Mouse (Mus musculus) frontal cortex, postnatal 10 days (tissue): ENCODE results near the gene Cnbd2.
A peak's percentile ranks its signal among the peaks of the same experiment; 100 is the strongest.
"Not testable (repeated sequence)": the region's sequence is repeated elsewhere in the genome, so short reads cannot be mapped to it uniquely, and the experiment has no call there.

ENCODE experiments used
- DNase-seq, 2 experiments: peaks; one replicate each; pipeline ENCODE4 v3.0.0; 2022; ENCODE audit warnings: low spot score in 2 of 2, mixed read lengths in 1 of 2

The Cnbd2 gene

GRCm38 (mm10) chr2:156392461-156393154 is 80.5 kb downstream of the Cnbd2 start:
- peak in 1 of 2 experiments; percentile 73 for DNase-seq

DNA sequence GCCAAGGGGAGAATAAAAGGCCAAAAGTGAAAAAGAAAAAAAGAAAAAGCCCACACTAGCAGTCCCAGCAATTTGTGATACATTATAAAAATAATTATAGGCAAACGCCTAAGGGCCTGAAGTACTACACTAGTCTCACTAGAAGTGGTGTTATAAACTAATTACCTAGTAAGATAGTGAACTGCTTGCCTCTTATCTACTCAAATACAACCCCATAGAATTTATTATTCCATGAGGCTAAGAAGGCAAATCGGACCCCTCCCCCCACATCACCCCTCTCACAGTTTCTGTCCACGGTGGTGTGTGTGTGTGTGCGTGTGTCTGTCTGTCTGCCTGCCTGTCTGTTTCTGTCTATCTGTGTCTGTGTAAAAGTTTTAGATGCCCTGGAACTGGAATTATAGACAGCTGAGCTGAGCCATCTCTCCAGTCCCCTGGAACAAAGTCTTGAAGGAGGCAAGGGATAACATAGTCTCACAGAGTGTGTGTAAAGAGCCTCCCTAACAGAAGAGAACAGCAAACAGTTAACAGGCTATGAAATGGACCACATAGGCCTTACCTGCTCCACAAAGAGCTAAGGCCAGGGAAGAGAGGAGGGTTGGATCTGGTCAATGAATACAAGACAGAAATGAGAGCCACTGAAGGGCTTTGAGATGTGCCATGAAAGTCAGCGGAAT is 81.2 kb downstream of the Cnbd2 start:
- DNase-seq, result no peak

GRCm38 (mm10) chr2:156394282-156394681 is 82.2 kb downstream of the Cnbd2 start:
- DNase-seq, result no peak

DNA sequence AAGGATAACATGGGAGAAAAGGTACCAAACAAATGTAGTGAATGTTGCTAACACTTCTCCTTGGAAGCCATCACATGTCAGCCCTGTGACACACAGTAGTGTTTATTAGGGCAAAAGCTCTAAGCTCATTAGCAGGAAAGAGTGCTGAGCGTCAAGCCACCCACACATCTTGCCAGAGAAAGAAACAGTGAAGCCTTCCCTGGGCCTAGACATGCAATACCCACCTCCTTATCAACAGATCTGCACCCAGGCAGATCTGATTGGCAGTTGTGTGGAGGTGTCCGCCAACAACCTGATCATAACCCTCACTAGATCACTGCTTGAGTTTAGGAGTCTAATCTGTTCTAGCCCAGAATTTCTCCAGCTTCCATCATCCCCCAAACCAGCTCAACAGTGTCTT is 84.0 kb downstream of the Cnbd2 start:
- DNase-seq, result no peak

- DNase-seq, result no peak
These were observed 85.9 kb downstream of the Cnbd2 start for GRCm38 (mm10) chr2:156397988-156398387.

DNA sequence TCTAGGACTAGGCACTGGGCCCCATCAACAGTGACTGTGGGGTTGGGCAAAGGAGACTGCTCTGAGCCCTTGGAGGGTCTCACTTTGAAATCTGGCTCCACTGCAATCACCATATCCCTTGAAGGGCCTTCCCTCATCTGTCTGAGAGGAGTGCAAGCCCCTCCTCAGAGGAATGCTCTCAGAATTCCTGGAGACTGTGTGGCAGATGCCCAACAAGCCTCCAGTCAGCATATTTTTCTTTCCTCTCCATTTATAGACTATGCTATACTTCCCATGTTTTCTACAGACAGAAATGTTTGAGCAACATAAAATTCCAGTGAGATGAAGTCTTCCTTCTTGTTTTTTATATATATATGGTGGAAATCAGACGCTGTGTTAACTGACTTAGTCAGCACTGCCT is 87.4 kb downstream of the Cnbd2 start:
- DNase-seq, result no peak

- peak; percentile 70 to 73 for DNase-seq
These were observed 89.2 kb downstream of the Cnbd2 start for GRCm38 (mm10) chr2:156401331-156401730.

DNA sequence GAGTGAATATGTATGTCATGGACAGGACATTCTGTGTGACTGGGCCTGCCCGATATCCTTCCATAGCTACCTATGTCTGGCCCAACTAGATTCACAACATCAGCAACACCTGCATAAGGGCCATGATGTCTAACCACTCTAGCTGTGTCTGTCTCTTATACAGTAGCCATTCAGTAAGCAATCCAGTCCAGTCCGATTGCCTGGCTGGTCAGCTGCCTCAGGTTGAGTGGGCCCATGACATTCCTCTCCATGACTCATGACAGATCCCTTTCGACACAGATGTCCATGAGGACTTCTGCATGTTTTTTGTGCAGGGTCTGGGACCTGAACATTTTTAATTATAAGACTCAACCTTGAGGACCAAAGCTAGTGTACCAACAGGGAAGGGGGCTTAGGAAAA is 89.9 kb downstream of the Cnbd2 start:
- no peak for DNase-seq

DNA sequence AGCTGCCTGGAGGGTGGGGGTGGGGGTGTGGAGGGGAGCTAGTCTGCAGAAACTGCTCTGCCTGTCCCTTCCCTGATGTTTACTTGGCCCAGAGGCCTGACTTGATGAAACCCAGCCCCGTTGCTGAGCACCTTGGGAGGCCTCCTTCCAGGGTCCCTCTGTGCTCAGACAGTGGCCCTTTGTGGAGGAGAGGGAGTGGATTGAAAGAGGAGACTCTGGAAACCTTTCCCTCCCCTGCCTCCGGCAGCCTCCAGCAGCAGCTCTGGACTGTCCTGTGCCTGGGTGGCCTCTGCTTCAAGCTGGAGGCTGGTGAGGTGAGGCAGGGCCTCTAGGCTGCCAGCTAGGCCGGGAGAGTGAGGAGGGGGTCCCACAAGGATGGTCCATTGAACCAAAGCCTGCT is 94.9 kb downstream of the Cnbd2 start:
- DNase-seq, result no peak

DNA sequence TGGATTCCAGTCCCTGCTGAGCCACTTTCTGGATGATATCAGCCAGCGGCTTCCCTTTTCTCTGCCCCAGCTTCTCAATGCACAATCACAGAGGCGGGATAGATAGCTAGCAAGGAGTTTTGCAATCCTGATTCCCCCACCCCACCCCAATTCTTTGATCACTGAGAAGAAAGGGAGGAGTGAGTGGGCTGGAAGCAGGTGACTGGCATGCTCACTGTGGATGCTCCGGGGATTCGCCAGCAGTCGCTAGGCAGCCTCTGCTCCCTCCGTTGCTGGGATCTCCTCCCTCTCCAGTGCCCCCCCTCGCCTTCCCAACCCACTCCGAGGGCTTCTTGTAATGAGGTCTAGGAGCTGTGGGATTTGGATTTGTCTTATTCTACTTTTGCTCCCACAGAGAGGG is 96.1 kb downstream of the Cnbd2 start:
- DNase-seq, result peak; percentile 63 to 71

- not testable (repeated sequence) for DNase-seq
These were observed 99.2 kb downstream of the Cnbd2 start for GRCm38 (mm10) chr2:156411348-156411747.

GRCm38 (mm10) chr2:156414996-156415395 is 102.9 kb downstream of the Cnbd2 start:
- no peak for DNase-seq

- DNase-seq, result no peak
These were observed 103.6 kb downstream of the Cnbd2 start for GRCm38 (mm10) chr2:156415674-156416073.

GRCm38 (mm10) chr2:156417194-156417593 is 105.1 kb downstream of the Cnbd2 start:
- no peak for DNase-seq

GRCm38 (mm10) chr2:156418467-156418866 is 106.4 kb downstream of the Cnbd2 start:
- no peak for DNase-seq

- no peak for DNase-seq
These were observed 108.2 kb downstream of the Cnbd2 start for GRCm38 (mm10) chr2:156420327-156420693.

DNA sequence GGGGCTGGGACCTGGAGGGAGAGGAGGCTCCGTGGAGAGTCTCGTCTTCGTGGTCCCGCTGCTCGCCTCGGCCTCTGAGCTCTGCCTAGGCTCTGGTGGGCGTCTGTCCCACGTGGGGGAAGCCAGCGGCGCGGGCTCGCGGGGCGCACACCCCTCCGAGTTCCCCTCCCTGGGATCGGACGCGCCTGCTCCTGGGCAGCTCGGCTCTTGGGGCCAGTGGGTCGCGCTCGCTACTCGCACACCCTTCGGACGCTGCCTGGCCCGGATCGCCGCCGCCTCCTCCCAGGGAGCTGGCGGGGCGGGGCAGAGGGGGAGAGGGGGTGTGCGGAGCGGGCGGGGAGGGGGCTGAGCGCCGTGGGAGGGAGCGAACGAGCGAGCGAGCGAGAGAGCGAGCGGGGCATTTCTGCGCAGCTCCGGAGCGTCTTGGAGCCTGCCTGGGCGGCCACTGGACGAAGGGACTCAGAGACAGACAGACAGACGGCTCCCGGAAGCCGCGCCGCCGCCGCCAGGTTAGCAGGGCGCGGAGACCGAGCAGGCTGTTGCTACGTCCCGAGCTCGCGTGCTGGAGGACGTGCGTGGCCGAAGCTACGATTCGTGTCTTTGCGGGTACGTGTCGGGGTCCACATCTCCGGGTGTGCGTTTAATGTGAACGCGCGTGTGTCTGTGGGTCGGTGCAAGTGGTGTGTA is 108.7 kb downstream of the Cnbd2 start, which contains the start of gene Epb41l1:
Gene Epb41l1 (plus strand): TSS at position 216 of the 687 bp plus-strand sequence.
- peak; percentile 29 to 49 for DNase-seq

DNA sequence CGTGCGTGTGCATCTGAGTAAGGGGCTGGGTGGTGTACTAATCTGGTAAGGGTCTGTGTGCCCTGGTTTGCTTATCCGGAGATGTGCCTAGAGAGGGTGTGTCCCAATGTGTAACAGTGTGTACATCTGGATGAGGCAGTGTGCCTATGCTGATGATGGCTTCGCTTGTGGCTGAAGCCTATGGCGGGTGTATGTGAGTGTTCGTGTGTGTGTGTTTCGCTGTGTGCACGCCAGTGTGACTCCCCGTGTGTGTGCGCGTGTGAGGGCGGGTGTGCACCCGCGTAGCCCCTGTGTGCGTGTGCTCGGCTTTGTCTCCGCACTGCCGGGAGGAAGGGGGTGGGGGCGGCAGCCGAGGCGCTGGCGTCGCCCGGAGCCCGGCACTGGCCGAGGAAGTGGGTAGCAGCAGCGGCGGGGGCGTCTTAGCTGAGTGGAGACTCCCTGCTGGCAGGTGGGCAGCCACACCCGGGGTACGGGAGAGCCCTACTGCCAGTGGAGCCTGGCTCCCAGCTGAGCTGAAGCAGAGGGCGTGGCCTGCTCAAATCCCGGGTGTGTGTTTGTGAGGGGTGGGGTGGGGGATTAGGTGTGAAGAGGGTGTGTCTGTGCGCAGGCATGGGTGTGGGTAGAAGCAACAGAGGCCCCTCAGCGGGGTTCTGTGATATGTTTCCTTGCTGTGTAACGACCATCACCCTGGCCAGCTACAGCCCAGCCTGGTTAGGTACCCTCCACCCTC is 109.4 kb downstream of the Cnbd2 start:
- DNase-seq, result peak; percentile 50 to 53

DNA sequence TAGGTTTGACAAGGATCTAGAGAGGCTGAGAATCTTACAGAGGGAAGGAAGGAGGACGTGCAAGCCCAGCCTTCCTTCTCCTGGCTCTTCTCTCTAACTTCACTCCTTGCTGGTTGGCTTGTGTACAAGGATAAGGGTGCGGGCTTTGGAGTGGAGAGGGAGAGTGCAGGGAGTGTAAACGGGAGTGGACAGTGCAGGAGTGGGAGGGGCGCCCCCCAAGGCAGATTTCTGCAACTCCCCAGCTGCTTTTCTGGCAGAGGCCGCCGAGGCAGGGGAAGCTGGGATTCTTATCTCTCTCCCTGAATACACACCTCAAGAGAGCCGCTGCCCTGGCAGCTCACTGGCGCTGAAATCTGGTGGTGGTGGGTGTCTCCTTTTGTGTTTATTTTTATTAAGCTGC is 110.5 kb downstream of the Cnbd2 start:
- no peak for DNase-seq

GRCm38 (mm10) chr2:156423672-156424071 is 111.6 kb downstream of the Cnbd2 start:
- no peak for DNase-seq
